Mouse (Mus musculus): ENCODE data around the gene Tbc1d17. TPM values are rescaled to one million over a fixed set of nuclear protein-coding genes. Genes with fewer than 3 reads are reported as not detected.
A peak's percentile ranks its signal among the peaks of the same experiment; 100 is the strongest.

Tbc1d17 gene
- polyA plus RNA-seq, 1 experiment, result 95.0 TPM

GRCm38 (mm10) chr7:44869697-44870528, 21.0 kb upstream of the Tbc1d17 start, which contains the start of gene Ptov1:
Gene Ptov1 (minus strand): TSS chr7:44869788.
- TF ChIP-seq CTCF (IDR thresholded peaks at IDR 0.05; ENCODE audit: extremely low read depth, insufficient read depth, low read length) (no peak), POLR2A (IDR thresholded peaks at IDR 0.05; ENCODE audit: extremely low read depth, insufficient read depth, low read length) (peak; percentile 82)
- peak within 1 kb of the TSS; percentile 5 for H3K4me3 ChIP-seq (ENCODE audit: insufficient read depth, low read length)
- H3K27ac ChIP-seq (ENCODE audit: insufficient read depth, low read length), result peak within 1 kb of the TSS; percentile 94
- H3K4me1 ChIP-seq (ENCODE audit: control insufficient read depth, insufficient read depth, low read length), result peaks cover 6% of the 10 kb centered on the region

GRCm38 (mm10) chr7:44868919-44869696, 20.2 kb upstream of the Tbc1d17 start:
- H3K27ac ChIP-seq (ENCODE audit: insufficient read depth, low read length), result peak overlapping the region; percentile 94
- peaks cover 6% of the 10 kb centered on the region for H3K4me1 ChIP-seq (ENCODE audit: control insufficient read depth, insufficient read depth, low read length)
- H3K4me3 ChIP-seq (ENCODE audit: insufficient read depth, low read length), result peak overlapping the region; percentile 5
- TF ChIP-seq POLR2A (IDR thresholded peaks at IDR 0.05; ENCODE audit: extremely low read depth, insufficient read depth, low read length), result no peak

- peaks cover 6% of the 10 kb centered on the region for H3K4me1 ChIP-seq (ENCODE audit: control insufficient read depth, insufficient read depth, low read length)
- TF ChIP-seq POLR2A (IDR thresholded peaks at IDR 0.05; ENCODE audit: extremely low read depth, insufficient read depth, low read length) (no peak), CTCF (IDR thresholded peaks at IDR 0.05; ENCODE audit: extremely low read depth, insufficient read depth, low read length) (no peak)
Observed at GRCm38 (mm10) chr7:44868465-44868864, 19.6 kb upstream of the Tbc1d17 start.

GRCm38 (mm10) chr7:44867802-44868201, 18.9 kb upstream of the Tbc1d17 start:
- peaks cover 6% of the 10 kb centered on the region for H3K4me1 ChIP-seq (ENCODE audit: control insufficient read depth, insufficient read depth, low read length)
- H3K27ac ChIP-seq (ENCODE audit: insufficient read depth, low read length), result no peak overlapping the region
- peak overlapping the region; percentile 5 for H3K4me3 ChIP-seq (ENCODE audit: insufficient read depth, low read length)
- TF ChIP-seq POLR2A (IDR thresholded peaks at IDR 0.05; ENCODE audit: extremely low read depth, insufficient read depth, low read length), result no peak
- no peak for TF ChIP-seq CTCF (IDR thresholded peaks at IDR 0.05; ENCODE audit: extremely low read depth, insufficient read depth, low read length)

More at GRCm38 (mm10) chr7:44868465-44868864, 19.6 kb upstream of the Tbc1d17 start:
- Histone ChIP-seq H3K27ac (ENCODE audit: insufficient read depth, low read length) (no peak overlapping the region), H3K4me3 (ENCODE audit: insufficient read depth, low read length) (peak overlapping the region; percentile 5)

GRCm38 (mm10) chr7:44867010-44867702, 18.3 kb upstream of the Tbc1d17 start:
- Histone ChIP-seq H3K4me3 (ENCODE audit: insufficient read depth, low read length) (peak overlapping the region; percentile 5; the same call in 1 of the 2 replicates), H3K27ac (ENCODE audit: insufficient read depth, low read length) (no peak overlapping the region), H3K4me1 (ENCODE audit: control insufficient read depth, insufficient read depth, low read length) (peaks cover 6% of the 10 kb centered on the region)
- no peak for TF ChIP-seq POLR2A (IDR thresholded peaks at IDR 0.05; ENCODE audit: extremely low read depth, insufficient read depth, low read length)
- TF ChIP-seq CTCF (IDR thresholded peaks at IDR 0.05; ENCODE audit: extremely low read depth, insufficient read depth, low read length), result no peak

GRCm38 (mm10) chr7:44866276-44867009, 17.6 kb upstream of the Tbc1d17 start:
- Histone ChIP-seq H3K27ac (ENCODE audit: insufficient read depth, low read length) (peak overlapping the region; percentile 44), H3K4me3 (ENCODE audit: insufficient read depth, low read length) (no peak overlapping the region), H3K4me1 (ENCODE audit: control insufficient read depth, insufficient read depth, low read length) (peaks cover 6% of the 10 kb centered on the region)
- no peak for TF ChIP-seq POLR2A (IDR thresholded peaks at IDR 0.05; ENCODE audit: extremely low read depth, insufficient read depth, low read length)
- TF ChIP-seq CTCF (IDR thresholded peaks at IDR 0.05; ENCODE audit: extremely low read depth, insufficient read depth, low read length), result no peak

GRCm38 (mm10) chr7:44864595-44865542, 16.0 kb upstream of the Tbc1d17 start:
- TF ChIP-seq CTCF (IDR thresholded peaks at IDR 0.05; ENCODE audit: extremely low read depth, insufficient read depth, low read length) (no peak), POLR2A (IDR thresholded peaks at IDR 0.05; ENCODE audit: extremely low read depth, insufficient read depth, low read length) (0 out of 2 replicates have a peak, but pooled peaks have one; percentile 7)
- Histone ChIP-seq H3K27ac (ENCODE audit: insufficient read depth, low read length) (no peak overlapping the region), H3K4me1 (ENCODE audit: control insufficient read depth, insufficient read depth, low read length) (peaks cover 6% of the 10 kb centered on the region), H3K4me3 (ENCODE audit: insufficient read depth, low read length) (no peak overlapping the region)

GRCm38 (mm10) chr7:44863982-44864494, 15.2 kb upstream of the Tbc1d17 start:
- TF ChIP-seq POLR2A (IDR thresholded peaks at IDR 0.05; ENCODE audit: extremely low read depth, insufficient read depth, low read length) (no peak), CTCF (IDR thresholded peaks at IDR 0.05; ENCODE audit: extremely low read depth, insufficient read depth, low read length) (no peak)
- Histone ChIP-seq H3K4me3 (ENCODE audit: insufficient read depth, low read length) (no peak overlapping the region), H3K27ac (ENCODE audit: insufficient read depth, low read length) (no peak overlapping the region), H3K4me1 (ENCODE audit: control insufficient read depth, insufficient read depth, low read length) (peaks cover 6% of the 10 kb centered on the region)

Data from cortical plate, adult 2 months (tissue).